Mouse (Mus musculus) lung, postnatal 4 days (tissue): Measurements from ENCODE around the gene Med10.

Experiments
- DNase-seq, 2 experiments: peaks; one replicate each; pipeline ENCODE4 v3.0.0; 2021

Gene Med10

GRCm38 (mm10) chr13:69832578-69832977, 30.4 kb downstream of the Med10 start:
- DNase-seq: no peak

- DNase-seq: no peak
Measured at GRCm38 (mm10) chr13:69833416-69833815, 31.2 kb downstream of the Med10 start.

- DNase-seq: no peak
Measured at GRCm38 (mm10) chr13:69845592-69845991, 43.4 kb downstream of the Med10 start.

- no peak for DNase-seq
Measured at GRCm38 (mm10) chr13:69849579-69849978, 47.4 kb downstream of the Med10 start.

GRCm38 (mm10) chr13:69852313-69852712, 50.1 kb downstream of the Med10 start:
- no peak for DNase-seq

GRCm38 (mm10) chr13:69853425-69854043, 51.3 kb downstream of the Med10 start:
- DNase-seq: no peak

- no peak for DNase-seq
Measured at GRCm38 (mm10) chr13:69855941-69856340, 53.7 kb downstream of the Med10 start.

- no peak for DNase-seq
Measured at GRCm38 (mm10) chr13:69862276-69862675, 60.1 kb downstream of the Med10 start.

GRCm38 (mm10) chr13:69864911-69865310, 62.7 kb downstream of the Med10 start:
- no peak for DNase-seq
